Mouse (Mus musculus): ENCODE results near the gene Atl3. TPM values are rescaled to one million over a fixed set of nuclear protein-coding genes. Genes with fewer than 3 reads are reported as not detected.
"Not testable (repeated sequence)": the region's sequence is repeated elsewhere in the genome, so short reads cannot be mapped to it uniquely, and the experiment has no call there.

Atl3 gene
- total RNA-seq (2022), result 10 to 100 TPM; 24.0 to 29.8 (median 27.7) TPM

DNA sequence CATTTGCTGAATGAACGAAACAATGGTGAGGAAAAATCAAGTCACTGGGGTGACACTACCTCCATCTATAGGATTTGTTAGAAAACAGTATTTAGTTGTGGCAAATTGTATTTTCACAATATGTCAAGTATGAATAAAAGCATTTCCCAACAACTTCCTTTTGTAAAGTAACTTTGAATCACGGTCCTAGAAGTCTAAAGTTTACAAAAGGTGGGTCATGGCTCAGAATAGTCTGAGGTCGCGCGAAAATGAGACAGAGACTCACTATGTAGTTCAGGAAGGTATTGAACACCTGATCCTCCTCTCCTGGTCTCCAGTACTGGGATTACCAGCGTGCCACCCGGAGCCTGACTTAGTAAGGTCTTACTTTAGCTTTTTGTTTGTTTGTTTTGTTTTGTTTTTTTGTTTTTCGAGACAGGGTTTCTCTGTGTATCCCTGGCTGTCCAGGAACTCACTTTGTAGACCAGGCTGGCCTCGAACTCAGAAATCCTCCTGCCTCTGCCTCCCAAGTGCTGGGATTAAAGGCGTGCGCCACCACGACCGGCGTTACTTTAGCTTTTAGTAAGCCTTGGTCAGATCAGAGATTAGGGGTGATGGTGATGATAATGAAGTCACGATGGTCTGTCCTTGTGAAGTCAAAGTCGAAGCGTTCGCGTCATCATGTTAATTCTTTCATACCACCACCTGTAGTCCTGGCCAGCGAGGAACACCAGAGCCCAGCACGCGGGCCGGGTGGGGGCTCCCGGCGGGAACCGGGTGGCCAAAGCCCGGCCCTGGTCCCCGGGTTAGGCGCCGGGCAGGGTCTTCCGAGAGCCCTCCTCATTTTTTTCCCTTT is at the start of gene Atl3:
Gene Atl3 (plus strand): TSS at position 689 of the 835 bp plus-strand sequence.
- DNase-seq (ENCODE audit: low spot score in 2 of 2), result no peak

DNA sequence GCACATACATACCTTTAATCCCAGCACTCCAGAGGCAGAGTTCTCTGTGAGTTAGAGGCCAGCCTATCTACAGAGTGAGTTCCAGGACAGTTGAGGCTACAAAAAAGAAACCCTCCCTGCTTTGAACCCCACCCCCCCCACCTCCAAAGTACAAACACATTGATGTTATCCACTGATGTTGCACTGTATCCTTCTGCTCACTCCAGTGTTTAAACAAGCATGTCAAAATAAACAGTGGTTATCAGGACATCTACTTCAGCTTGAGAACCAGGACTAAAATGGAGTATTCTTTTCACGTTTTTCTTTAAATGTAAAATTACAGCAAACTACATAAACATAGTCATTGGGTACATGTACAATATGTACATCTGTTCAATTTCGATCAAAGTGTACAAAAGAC is 48.7 kb upstream of the Atl3 start:
- DNase-seq (ENCODE audit: low spot score in 2 of 2), result no peak

DNA sequence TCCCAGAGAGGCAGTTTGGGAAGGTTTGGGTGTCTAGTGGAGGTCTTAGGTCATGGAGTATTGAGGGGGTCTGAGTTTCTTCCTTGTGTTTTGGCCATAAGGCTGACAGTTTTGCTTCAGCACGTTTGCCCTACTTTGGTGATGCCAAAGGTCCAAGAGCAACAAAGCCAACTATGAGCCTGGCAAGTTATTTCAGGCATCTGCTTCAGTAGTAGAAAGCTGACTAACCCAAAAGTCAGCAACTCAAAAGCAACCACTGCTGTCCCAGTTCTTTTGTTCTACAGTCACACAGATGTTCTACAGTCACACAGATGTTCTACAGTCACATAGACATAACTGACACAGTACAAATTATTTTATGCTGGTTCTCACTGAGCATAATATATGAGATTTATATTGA is 48.2 kb upstream of the Atl3 start:
- DNase-seq (ENCODE audit: low spot score in 2 of 2), result no peak

DNA sequence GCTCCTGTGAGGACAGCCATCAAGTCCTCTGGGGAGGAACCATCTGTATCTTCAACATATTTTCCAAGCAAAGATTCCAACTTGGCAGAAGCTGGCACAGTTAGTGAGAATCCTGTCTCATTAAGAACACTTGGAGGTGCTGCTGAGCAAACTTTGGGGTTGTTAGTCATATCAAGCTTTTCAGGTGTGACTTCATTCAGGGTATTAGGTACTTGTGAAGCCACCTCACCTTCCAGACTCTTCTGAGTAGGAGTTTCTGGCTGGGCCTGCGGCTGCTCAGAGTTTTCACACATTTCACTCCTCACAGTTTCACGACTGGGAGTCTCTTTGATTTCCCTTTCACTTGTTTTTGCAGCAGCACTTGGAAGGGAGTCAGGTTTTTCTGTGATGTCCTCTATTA is 37.0 kb upstream of the Atl3 start:
- no peak for DNase-seq (ENCODE audit: low spot score in 2 of 2)

DNA sequence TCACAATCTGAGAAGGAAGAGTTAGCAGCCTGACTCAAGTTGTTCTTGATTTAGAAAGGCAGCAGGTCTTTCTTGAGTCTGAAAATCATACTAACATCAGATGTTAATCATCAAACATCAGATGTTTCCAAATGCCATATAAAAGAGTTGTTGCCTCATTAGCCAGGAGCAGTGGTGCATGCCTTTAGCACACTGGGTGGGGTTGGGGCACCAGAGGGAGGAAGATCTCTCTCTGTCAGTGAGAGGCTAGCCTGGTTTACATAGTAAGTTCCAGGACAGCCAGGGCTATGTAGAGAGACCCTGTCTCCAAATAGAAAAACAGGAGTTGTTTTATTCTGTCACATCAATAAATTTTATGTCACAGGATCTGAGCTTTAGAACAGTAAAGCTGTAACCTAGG is 34.9 kb upstream of the Atl3 start:
- no peak for DNase-seq (ENCODE audit: low spot score in 2 of 2)

DNA sequence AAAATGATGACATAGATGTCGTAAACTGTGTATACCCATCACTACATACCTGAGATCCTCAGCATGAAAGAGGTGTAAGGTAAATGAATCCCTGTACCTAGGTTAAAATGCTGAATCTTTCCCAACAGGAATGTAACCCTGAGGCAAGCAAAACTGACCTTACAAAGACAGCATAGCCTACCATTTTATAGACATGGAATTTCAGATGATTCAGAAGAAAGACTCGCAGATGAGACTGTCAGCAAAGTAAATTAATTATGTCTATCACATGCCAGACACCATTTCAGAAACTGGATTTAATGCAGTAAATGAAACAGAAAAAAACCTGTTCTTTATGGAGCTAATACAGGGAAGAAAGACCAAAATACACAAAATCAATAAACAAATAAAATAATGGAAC is 34.5 kb upstream of the Atl3 start:
- DNase-seq (ENCODE audit: low spot score in 2 of 2), result no peak

DNA sequence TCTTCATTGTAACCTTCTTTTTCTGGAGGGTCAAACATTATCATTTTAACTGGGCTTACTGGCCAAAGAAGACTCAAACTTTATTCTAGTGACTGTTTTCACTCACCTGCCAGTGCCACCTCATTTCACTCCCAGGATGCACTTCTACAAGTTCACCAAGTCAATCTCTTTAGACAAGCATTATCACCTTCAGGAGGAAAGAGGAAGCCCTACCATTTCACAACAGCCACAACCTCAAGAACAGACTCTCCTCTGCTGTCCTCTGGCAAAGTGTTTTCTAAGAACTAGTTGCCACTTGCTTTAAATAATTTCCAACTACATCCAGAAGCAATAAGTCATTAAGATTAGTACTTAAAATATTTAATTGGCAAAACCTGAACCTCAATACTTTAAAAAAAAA is 25.9 kb upstream of the Atl3 start:
- DNase-seq (ENCODE audit: low spot score in 2 of 2), result no peak

DNA sequence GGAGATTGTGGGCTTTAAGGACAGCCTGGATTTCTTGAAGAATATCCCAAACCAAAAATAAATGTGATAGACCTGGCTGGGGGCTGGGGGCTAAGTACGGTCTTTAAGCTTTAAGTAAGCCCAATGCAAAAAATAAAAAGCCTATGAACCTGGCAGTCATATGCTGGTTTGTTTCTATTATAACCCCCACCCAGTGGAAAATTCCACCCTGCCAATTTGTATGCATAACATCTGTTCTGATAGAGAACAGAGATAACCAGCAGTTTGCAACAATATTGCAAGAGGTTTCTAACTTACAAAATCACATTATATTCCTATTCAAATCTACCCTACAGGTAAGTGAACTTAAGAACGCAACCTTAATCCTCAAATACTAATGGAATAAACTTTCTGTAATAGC is 23.2 kb upstream of the Atl3 start:
- no peak for DNase-seq (ENCODE audit: low spot score in 2 of 2)

DNA sequence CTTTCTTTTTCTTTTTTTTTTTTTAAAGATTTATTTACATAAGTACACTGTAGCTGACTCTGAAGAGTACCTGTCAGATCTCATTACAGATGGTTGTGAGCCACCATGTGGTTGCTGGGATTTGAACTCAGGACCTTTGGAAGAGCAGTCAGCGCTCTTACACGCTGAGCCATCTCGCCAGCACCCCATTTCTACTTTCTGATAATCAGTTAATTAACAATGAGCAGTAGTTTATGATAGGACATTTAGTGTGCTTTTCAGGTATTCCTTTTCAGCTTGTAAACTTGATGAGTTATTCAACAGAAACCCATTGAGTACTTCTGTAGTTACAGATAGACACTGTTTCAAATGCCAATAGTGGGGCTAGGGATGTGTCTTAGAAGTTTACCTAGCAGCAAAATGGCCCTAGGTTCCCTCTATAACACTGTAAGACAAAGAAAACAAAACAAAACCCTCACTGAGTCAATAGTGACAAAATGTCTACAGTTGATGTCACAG is 14.0 kb upstream of the Atl3 start:
- DNase-seq (ENCODE audit: low spot score in 2 of 2), result no peak

DNA sequence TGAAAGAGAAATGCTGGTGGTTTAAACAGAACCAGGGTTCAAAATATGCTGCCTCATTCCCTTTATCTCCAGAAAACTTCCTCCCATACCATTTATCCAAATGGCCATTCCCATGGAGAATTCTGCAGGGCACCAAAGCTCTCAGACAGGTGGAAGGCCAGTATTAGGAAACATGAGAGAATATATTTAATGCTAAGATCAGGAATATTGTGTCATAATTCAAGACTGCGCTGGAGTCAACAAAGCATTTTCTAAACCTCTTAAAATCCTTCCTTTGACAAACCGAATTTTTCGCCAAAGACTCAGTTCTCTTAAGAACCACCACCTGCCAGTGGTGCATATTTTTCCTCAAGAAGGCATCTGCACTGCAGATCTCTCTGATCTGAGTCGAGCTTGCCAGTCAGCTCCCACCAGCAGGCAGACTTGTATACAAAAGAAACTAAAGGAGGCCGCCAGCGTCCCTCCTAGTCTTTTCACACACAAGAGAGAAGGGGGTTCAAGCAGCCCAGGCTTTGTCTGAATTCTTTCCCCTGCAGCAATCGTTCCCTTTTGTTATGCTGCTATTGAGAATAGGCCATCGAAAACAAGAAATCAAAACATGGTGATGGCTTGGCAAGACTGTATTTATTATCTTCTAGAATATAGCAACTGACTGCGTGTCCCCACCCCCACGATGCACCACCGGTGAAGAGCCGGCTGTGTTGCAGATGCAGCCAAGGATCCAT is 12.1 kb upstream of the Atl3 start:
- DNase-seq (ENCODE audit: low spot score in 2 of 2), result peak; percentile 26 to 51

DNA sequence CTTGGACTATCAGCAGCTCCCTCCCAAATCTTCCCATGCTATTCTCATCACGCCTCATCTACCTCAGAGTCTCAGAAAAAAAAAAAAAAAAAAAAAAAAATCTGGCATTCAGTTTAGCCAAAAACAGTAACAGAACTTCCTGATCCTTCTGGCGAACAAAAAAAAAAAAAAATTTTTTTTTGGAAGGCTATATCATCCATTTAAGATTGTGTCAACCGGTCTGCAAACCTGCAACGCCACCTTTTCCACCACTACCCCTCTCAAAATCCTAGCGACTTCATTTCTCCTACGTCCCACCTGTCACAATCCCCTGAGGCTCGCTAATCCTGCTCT is 11.6 kb upstream of the Atl3 start:
- no peak for DNase-seq (ENCODE audit: low spot score in 2 of 2)

DNA sequence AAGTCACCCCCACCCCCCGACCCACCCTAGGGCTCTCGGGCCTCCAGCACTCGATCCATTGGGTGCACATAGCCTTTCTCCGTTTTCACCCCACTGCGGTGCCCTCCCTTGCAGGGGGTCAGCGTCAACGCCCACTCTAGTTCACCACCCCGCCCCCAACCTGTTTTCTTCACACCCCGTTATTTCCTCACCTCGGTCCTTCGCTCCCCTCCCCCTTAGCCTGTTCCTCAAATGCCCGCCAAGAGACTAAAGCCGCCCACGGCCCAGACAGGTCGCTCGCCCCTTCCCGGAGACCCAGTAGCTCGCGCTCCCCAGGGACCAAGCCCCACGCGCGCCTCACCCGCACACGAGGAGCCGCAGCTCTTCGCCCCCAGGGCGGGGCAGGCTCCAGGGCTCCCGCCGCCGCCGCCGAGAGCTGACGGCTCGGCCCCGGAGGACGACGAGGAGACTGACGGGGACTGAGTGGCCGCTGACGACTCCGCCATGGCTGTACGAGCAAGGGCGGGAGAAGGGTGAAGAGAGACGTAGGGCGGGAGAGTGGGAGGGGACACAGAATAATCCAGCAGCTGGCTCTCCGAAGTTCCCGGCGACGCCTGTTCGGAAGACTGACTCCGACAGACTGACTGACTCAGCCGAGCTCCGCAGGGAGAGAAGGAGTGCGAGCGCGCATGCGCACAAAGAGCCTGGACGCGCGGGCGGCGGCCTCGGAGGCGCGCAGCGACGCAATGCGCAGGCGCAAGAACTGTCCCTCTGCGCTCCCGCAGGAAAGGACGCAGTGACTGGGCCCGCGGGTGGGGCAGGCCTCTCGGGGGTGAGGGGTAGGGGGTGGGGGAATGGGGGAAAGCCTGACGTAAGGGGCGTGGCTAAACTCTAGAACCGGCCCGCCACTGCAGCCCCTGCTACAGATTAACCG is 11.0 kb upstream of the Atl3 start, which contains the start of gene Rtn3:
Gene Rtn3 (minus strand): TSS at position 683 of the 913 bp plus-strand sequence.
- peak; percentile 88 to 96 for DNase-seq (ENCODE audit: low spot score in 2 of 2)

DNA sequence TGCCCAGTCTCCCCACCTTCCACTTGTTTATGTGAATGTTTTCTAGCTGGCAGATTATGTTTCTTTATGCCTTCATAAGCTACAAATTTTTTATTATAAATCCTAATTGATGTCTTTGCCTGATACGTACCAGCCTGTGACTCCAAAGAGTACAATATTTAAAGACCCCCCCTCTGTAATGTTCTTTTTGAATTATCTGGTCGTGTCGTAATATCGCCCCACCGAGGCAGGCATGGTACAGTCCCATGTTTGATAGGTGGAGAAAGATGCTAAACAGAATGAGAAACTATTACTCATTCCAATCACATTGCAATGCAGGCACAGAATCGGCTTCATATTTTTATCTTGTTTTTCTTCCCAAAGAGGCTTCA is 10.3 kb upstream of the Atl3 start:
- peak in 1 of 2 experiments; percentile 66 for DNase-seq (ENCODE audit: low spot score in 2 of 2)

DNA sequence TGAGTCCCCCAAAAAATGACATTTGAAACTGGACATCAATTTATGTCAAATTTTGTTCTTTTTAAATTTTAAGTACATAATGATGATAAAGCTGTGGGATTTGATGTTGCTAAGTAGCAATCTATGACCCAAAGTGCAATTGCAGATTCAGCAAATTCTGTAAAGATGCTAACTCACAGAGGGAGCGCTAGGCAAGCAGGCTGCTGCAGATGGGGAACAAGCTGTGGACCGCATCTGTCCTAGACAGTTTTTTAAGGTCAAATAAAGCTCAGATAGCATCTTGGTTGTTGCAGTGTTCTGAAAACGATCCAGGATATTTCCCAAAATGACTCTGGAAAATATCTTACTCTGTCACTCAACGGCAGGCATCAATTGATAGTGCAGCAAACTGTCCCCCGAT is 9.8 kb upstream of the Atl3 start:
- no peak for DNase-seq (ENCODE audit: low spot score in 2 of 2)

DNA sequence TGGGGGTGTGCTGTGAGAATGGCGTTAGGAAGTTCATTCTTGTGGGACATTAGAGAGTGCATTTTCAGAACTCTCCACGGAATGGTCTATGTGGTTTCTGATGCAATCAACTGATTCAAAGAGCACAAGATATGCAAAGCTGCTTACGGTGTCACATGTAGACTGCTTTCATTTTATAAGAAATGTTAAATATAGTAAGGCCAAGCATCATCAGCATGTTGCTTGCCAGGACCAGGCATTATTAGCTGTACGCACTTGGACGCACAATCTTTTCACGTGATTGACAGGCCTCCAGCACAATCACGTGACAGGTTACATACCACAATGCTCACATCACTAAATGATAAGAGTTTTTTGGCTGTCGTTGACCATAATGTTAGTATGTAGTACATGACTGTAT is 6.2 kb upstream of the Atl3 start:
- no peak for DNase-seq (ENCODE audit: low spot score in 2 of 2)

DNA sequence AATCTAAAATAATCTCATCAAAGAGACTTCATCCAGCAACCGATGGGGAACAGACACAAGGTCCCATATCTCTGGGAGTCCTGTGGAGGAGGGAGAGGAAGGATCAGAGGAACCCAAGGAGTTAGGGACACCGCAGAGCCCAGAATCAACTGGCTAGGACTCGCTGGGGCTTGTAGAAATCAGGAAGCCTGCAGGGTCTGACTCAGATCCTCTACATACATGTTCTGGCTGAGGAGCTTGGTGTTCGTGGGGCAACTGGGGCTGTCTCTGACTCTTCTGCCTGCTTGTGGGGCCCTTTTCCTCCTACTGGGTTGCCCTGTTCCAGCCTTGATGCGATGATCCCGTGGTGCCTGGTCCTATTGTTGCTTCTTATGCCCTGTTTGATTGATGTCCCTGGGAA is 1.9 kb upstream of the Atl3 start:
- no peak for DNase-seq (ENCODE audit: low spot score in 2 of 2)

DNA sequence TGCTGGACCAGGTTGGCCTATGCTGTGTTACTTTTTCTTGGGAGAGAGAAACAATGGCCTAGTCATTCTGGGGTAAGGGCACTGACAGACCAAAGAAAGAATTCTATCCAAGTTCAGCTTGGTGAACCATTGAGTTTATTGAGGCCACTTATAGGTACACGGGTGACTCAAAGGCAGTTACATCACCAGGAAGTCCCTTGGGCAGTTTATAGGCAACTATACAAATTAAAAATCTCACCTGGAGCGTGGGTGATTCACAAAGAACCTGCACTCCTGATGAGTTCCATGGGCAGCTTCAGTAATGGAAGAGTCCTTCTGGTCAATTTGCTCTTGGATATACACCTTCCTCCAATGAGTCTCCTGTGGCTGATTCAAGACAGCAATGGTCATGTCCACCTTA is 1.2 kb upstream of the Atl3 start:
- no peak for DNase-seq (ENCODE audit: low spot score in 2 of 2)

DNA sequence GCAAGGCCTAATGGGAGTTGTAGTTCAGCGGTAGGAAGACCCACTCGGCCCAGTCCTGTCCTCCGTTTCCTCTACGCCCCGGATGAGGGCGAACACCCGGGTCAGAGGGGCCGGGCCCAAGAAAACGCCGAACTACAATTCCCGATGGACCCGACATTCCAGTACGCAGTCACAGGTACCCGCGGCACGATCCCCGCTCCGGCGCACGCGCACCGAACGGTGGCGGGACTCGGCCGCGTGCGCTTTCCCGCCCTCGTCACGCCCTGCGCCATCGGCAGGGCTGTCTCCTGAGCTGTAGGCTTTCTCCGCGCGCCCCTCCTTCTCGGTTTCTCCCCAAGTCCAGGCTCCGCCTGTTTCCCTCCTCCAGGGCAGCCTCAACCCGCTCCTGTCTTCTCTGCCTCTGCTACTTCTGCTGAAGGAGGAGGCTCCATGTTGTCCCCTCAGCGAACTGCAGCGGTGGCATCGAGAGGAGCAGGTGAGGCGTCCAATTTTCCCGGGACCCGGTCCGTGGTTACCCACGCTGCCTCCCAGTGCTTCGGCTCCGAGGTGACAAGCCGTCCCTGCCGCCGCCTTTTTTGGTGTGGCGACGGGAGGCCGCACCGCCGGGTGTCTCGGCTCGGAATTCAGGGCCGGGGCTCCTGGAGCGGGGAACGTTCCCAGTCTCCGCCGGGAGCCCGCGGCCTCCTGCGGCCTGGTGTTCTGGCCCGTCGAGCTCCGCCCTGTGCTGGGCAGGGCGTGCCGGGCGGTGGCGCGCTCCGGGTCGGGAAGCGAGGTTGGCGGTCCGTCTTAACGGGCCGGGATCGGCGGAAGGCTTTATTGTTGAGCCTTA is 561 bp downstream of the Atl3 start:
- DNase-seq (ENCODE audit: low spot score in 2 of 2), result peak; percentile 91 to 98

DNA sequence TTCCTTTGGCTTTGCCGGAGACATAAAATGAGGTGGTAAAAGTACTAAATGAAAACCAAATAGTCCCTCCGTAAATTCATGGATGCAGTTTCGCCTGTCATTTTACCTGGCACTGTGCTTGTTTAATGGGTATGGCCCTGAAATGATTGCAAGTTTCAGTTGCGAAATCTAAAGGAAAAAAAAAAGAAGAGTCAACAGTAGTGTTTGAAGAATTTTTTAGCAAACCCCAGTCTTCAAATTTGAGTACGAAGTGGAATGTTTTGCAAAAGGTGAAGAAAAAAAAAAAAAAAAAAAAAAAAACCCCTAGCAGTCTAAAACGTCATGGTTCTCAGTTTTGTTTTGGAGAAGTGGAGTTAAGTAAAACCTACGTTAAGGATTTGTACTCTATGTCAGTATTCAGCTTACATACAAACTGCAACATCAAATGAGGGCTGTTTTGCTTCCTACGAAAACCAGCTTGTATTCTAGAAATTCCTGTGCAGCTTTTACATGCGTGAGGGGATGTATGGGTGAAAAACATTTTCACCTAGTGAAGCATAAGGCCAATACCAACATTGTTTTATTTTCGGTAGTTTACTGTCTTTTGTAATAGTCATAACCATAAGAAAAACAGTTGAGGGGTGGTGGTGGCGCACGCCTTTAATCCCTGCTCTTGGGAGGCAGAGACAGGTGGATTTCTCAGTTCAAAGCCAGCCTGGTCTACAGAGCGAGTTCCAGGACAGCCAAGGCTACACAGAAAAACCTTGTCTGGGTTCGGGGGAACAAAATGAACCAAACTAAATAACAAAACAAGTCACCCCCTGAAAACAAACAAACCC is 1.6 kb downstream of the Atl3 start:
- DNase-seq (ENCODE audit: low spot score in 2 of 2), result no peak

DNA sequence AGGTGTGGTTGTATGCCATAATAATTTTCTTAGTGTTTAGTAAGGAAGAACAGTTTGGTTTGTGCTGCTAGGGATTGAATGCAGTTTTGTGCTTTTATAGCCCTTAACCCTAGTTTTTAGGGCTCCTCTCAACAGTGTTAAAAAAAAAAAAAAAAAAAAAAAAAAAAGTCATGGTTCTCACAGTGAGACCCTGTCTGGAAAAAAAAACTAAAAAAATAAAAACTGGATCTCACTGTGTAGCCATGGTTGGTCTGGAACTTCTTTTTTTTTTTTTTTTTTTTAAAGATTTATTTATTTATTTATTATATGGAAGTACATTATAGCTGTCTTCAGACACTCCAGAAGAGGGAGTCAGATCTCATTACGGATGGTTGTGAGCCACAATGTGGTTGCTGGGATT is 2.2 kb downstream of the Atl3 start:
- not testable (repeated sequence) for DNase-seq (ENCODE audit: low spot score in 2 of 2)
